Mouse (Mus musculus): ENCODE measurements around the gene Slc25a3.
A peak's percentile ranks its signal among the peaks of the same experiment; 100 is the strongest.

The Slc25a3 gene

DNA sequence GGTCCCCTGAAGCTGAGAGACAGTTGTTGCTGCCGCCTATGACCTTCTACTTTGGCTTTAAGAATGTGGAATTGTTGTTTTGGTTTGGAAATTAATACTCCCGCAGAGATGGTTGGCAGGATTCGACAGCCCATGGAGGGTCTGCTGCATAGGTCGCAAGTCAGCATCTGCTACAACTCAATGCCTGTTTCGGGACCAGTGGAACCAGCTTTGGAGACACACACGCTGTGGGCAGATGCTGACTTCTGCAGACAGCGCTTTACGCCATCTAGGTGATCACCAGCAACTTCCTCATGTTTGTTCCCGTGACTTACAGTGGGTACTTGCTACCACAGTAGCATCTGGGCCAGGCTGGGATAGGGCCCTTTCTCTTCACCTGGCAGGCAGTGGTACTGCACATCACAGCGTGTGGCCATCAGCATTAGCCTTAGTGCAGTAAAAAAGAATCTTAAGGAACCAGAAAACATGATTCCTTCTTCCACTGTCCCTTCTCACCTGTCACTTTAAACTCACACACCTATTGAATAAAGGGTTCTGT is 18.9 kb upstream of the Slc25a3 start:
- no peak for DNase-seq (ENCODE audit: low spot score in 2 of 2)

DNA sequence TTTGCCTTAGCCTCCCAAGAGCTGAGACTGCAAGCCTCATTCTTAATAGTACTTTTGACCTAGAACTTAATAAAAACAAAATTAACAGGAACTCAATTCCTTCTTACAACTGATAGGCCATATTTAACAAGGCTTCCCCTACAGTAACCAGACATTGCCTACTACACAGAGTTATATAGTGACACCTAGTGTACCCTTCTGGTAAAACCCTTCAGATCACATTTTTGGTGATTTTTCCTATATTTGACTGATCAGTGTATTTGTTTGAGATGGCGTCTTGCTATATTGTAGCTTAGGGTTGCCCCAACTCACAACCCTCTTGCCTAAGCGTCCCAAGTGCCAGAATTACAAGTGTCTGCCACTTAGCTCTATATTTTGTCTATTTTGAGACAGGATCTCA is 17.7 kb upstream of the Slc25a3 start:
- no peak for DNase-seq (ENCODE audit: low spot score in 2 of 2)

DNA sequence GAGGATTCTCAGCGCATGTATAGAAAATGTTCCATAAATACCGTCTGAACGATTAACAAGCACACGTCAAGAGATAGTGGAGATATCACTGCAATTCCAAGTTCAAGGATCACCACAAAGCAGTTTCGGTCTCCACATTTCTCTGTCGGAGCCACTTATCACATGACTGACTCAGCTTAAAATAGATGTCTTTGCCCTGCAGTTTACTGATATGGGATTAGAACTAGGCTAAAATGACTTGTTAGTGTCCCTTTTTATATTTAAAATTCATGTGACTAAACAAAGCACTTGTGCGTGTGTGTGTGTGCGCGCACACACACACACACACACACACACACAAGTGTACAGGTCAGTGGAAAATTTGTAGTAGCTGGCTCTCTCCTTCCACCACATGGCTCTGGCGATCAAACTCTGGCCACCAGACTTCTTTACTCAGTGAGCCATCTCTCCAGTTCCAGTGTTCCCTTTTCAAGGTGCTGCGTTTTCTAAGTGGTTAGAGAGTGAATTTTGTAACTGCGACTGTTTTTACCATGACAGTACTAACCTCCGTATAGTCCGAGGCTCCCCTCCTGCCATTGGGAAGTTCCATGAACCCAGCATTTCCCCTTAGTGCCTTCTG is 15.4 kb upstream of the Slc25a3 start:
- no peak for DNase-seq (ENCODE audit: low spot score in 2 of 2)

DNA sequence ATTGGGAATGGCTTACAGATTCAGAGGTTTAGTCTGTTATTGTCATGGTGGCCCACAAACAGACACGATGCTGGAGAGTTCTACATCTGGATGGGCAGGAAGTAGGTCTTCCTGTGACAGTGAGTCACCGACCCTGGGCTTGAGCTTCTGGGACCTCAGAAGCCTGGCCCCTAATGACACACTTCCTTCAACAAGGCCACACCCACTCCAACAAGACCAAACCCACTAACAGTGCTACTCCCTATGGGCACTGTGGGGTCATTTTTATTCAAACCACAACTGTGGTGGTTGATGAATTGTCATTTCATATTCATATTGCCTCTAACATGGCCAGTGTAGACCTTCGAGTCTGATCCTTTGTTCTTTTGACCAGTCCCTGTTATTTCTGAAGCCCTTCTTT is 14.5 kb upstream of the Slc25a3 start:
- DNase-seq (ENCODE audit: low spot score in 2 of 2) = no peak

DNA sequence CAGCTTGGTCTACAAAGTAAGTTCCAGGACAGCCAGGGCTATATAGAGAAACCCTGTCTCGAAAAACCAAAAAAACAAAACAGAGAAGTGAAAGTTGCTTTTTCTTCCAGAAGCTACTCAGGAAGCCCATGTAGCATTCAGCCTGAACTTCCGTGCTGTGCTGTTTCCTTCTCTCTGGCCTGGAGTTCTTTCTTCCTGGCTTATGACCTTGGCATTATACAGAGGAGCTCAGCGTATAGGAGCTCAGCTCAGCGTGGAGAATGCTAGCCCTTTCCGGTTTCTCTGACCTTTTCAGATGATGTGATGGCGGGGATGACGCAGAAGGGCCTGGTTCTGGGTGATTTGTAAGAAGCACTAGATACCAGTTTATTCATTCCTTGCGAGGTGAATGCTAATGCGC is 13.5 kb upstream of the Slc25a3 start:
- DNase-seq (ENCODE audit: low spot score in 2 of 2) = no peak

DNA sequence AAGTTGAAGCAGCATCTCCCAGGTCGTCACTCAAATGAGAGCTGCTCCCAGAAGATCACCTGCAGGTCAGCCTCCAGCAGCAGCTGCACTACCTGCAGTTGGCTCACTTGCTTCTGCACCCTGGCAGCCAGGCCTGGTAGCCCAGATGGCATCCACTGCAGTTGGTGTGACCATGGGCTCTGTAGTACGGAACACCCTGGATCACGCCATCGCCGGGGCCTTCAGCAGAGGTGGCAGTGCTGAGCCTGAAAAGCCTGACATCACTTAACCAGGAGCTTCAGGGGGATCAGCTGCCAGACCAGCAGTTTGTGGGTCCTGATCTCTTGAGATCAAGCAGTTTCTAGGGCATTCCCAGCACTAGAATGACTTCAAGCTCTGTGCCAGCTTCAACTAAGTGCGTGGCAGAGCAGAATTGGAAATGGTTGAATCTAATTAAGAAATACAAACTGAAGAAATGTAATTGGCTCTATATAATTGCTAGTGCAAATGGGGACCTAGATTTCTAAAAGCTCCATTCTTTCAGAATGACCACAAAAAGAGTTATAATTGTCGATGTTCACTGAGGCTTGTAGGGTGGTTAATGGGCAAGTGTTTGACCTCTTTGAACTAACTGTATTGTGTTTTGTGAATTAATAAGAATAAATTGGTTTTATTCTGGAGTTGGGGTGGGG is 11.6 kb upstream of the Slc25a3 start:
- no peak for DNase-seq (ENCODE audit: low spot score in 2 of 2)

DNA sequence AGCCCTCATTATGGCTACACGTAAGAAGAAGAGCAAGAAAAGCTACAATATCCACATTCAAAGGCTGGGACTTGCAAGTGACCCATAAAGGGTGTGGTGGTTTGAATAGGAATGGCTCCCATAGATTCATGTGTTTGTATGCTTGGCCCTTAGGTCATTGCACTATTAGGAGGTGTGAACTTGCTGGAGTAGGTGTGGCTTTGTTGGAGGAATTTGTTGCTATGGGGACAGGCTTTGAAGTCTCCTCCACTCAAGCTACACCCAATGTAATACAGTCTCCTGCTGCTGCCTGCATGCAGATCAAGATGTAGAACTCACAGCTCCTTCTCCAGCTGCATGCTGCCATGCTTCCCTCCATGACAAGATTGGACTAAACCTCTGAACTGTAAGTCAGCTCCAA is 7.7 kb upstream of the Slc25a3 start:
- DNase-seq (ENCODE audit: low spot score in 2 of 2) = no peak

DNA sequence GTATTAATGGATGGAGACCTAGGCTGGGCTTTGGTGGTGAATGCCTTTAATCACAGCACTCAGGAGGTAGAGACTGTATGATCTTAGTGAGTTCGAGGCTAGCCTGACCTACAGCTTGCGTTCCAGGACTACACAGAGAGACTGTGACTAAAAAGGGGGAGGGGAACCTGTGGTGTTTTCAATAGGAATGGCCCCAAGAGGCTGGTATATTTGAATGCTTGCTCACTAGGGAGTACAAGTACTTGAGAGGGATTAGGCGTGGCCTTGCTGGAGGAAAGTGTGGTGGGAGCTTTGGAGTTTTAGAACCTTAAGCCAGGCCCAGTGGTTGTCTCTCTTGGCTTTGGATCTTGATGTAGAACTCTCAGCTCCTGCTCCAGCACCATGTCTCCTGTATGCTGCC is 6.9 kb upstream of the Slc25a3 start:
- DNase-seq (ENCODE audit: low spot score in 2 of 2) = no peak

DNA sequence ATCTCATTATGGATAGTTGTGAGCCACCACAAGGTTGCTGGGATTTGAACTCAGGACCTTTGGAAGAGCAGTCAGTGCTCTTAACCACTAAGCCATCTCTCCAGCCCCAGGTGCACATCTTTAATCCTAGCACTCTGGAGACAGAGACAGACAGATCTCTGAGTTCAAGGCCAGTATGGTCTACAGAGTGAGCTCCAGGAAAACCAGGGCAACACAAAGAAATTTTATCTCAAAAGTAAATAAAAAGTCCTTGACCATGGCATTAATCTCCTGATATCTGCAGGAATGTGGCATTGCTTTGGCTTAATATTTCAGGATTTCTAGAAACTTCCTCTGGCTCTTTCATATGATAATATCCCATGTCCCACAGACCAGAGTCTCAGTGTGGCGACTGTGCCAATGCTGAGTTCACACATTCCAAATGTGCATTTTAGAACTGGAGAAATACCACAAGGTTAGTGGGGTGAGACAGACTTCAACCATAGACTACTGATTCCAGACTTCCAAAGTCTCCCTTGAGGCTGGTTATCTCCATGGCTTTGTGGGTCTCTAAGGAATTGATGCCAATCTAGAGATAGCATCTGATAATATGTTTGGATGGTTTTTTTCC is 4.8 kb upstream of the Slc25a3 start:
- no peak for DNase-seq (ENCODE audit: low spot score in 2 of 2)

DNA sequence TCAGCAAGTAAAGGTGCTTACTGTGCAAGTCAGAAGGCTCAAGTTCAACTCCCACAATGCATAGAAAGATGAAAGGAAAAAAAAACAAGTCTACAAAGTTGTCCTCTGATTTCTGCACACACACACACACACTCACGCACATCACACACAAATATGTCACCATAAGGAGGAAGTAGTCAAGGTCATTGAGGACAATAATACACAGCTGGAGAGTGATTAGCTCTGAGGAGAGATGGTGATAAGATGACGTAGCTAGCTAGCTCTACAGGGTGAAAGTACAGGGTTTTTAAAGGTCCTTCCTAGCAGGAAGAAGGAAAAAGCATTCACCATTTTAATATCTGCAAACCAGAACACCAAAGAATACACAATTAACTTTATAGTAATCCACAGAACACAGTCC is 3.5 kb upstream of the Slc25a3 start:
- no peak for DNase-seq (ENCODE audit: low spot score in 2 of 2)

DNA sequence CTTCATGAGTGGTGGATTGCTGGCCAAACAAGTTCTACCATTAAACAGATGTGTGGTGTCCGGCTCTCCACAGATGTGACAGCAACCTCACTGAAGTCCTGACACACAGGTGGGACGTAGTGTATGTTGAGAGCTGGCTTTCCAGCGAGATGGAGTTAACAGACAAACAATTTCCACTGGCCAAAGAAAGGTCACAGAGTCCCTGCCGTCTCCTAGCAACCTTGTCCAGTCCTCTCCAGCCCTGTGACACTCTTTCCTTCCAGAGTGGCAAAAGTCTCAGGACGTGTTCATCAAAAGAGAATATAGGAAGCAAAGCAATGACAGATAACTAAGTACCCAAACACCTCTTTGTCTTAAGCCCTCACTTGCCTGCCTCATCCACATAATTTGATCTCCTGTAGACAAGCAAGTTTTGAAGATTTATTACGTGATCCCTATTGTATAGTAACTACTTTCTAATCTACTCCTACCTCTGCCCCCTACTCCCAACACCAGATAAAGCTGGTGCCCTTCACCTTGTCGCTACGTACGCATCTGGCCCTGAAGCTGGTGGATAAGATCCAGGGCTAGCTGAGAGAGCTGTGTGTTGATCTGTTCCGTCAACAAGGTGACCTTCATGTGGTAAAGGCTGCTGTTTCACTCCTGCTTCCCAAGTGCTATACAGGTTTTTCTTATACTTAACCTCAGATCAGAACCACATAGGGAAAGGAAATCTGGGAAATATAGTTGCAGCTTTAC is 2.9 kb upstream of the Slc25a3 start:
- DNase-seq (ENCODE audit: low spot score in 2 of 2) = no peak

DNA sequence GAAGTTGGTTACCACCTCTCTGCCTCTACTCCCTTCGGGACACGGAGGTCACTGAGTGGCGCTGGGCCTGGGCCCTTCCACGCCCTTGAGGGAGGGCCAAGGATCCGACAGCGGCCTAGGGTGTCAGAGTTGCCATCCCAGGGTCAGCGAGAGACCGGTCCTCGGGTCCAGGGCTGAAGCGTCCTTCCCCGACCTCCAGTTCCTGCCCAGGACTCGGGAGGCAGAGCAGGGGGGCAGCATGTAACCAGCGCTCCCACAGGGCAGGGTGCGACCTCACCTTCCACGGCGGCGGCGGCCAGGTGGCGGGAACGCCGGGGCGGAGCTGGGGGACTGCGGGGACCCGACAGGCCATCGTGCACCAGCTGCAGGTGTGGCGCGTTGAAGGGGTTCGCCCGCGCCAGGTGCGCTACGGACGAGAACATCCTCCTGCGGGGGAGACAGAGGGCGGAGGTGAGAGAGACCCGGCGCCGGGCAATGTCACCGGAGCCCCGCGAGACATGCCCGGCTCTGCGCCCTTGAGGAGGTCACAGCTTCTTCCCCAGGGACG is 505 bp downstream of the Slc25a3 start:
- peak in 1 of 2 experiments; percentile 31 for DNase-seq (ENCODE audit: low spot score in 2 of 2)

DNA sequence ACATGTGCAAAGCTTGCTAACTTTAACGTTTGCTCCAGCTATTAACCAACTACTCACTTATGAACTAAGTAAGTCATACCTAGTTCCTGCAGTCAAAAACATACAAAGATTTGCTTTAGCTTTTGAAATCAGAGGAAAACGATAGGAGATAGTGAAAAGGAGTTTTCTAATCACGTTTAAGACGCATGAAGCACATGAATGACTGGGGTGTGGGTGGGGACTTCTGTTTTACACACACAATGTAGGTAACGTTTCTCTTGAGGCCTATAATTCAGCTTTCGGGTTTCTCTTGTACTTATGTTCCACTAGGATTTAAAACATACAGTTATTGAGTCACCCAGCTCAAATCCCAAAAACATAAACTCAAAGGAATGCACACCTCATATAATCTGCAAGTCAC is 1.2 kb downstream of the Slc25a3 start:
- DNase-seq (ENCODE audit: low spot score in 2 of 2) = no peak

DNA sequence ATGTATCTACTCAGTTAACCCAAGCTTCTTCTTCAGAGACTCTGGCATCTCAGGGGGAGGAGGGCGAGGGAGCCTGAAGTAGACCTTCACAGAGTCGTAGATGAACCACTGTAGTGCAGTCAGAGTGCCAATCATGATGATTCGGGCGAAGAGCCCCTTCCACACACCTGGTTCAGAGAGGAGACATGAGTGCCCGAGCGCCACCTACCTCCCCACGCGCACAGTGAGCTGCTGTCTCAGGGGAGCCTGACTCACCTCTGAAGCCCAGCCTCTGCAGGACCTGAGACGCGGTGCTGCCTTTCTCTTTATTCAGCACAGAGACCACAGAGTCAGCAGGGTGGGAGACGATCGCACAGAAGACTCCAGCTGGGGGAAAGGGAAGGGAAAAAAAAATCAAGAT is 6.9 kb downstream of the Slc25a3 start:
- DNase-seq (ENCODE audit: low spot score in 2 of 2) = no peak

DNA sequence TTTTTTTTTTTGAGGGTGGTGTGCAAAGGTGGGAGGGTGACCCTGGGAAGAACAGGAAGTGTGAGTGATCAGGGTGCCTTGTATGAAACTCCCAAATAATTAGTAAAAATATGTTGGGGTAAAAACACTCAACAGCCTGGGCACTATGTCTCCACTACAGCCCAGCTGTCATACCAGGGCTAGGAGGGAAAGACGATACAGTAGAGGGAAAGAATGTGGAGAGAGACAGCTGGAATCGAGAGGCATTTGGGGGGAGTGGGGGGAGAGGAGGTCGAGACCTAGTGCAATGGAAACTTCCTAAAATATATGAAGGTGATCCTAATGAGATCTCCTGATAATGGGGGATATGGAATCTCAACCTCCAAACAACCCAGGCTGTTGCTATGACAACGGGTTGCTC is 14.0 kb downstream of the Slc25a3 start:
- DNase-seq (ENCODE audit: low spot score in 2 of 2) = no peak

DNA sequence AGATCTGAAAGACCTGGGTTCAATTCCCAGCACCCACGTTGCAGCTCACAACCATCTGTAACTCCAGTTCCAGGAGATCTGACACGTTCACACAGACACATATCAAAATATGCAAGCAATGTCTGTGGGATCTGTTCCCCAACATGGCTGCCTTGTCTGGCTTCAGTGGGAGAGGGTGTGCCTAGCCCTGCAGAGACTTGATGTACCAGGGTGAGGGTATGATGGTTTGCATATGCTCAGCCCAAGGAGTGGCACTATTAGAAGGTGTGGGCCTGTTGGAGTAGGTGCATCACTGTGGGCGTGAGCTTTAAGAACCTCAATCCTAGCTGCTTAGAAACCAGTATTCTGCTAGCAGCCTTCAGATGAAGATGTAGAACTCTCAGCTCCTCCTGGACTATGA is 17.9 kb downstream of the Slc25a3 start:
- DNase-seq (ENCODE audit: low spot score in 2 of 2) = no peak

DNA sequence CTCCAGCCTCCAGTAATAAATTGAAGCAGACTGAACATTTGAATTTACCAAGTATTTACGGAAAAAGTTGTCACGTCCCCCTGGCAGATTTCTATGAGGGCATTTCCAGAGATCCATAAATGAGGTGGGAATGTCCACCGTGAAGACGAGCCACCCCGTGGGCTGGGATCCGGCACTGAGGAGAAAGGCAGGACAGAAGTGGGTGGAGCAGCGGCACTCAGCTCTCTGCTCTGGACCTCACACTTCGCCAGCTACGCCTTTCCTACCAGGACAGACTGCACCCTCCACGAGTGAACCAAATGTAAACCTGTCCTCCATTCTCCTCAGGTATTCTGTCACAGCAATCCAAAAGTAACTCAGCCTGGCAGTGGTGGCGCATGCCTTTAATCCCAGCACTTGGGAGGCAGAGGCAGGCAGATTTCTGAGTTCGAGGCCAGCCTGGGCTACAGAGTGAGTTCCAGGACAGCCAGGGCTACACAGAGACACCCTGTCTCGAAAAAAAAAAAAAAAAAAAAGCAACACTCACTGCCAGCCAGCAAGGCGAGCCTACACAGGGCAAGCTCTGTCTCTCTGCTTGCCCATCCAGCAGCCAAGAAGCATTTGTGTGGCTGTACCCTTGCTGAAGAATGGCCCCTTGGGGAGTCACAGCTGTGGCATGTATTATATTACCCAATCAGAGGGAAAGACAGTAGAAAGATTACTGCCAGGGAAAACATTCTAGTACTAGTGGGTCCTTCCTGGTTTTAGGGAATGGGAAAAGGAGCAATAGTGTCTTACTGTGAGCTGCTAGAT is 20.9 kb downstream of the Slc25a3 start:
- DNase-seq (ENCODE audit: low spot score in 2 of 2) = no peak

DNA sequence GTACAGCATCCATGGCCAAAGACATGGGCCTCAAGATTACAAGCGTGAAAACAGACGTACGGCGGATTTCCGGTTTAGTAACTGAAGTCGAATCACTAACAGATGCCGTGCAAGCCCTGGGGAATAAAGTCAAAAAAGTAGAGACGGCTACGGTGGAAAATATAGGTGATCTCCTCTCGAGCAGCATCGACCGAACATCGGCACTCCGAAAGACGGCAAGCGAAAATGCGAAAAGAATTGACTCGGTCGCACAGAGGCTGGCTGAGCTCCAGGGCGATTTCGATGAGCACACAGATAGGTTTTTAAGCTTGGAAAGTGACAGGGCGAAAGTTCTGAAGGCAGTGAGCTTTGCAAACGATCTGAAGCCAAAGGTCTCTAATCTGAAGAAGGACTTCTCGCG is 21.9 kb downstream of the Slc25a3 start:
- no peak for DNase-seq (ENCODE audit: low spot score in 2 of 2)

DNA sequence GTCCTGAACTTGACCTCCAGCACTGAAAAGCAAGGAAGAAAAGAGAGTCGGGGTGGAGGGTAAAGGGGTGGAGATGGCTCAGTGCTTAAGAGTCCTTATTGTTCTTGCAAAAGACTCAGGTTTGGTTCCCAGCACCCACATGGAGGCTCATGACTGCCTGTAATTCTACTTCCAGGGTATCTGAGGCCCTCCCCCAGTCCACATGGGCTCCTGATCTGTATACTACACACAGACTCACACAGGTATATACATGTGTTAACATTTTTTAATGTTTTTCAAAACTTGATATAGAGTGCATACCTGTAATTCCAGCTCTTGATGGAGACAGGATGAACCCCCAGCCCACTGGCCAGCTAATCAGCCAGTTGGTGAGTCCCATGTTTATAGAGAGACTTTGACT is 23.8 kb downstream of the Slc25a3 start:
- DNase-seq (ENCODE audit: low spot score in 2 of 2) = no peak

DNA sequence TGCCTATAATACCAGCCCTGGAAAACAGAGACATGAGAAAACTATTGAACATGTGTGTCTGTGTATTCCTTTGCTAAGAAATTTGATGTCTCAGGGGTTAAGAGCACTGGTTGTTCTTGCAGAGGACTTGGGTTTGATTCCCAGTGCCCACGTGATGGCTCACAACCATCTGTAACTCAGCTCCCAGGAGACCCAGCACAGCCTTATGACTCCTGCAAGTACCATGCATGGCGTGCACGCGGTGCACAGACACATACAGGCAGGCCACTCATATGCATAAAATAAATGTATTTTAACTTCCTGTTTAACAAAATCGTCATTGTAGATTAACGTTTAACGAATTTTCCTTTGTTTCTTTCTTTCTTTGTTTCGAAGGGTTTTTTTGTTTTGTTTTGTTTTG is 25.8 kb downstream of the Slc25a3 start:
- no peak for DNase-seq (ENCODE audit: low spot score in 2 of 2)

Measured in cerebellum, postnatal 4 days (tissue).